In the genomic region with DNA sequence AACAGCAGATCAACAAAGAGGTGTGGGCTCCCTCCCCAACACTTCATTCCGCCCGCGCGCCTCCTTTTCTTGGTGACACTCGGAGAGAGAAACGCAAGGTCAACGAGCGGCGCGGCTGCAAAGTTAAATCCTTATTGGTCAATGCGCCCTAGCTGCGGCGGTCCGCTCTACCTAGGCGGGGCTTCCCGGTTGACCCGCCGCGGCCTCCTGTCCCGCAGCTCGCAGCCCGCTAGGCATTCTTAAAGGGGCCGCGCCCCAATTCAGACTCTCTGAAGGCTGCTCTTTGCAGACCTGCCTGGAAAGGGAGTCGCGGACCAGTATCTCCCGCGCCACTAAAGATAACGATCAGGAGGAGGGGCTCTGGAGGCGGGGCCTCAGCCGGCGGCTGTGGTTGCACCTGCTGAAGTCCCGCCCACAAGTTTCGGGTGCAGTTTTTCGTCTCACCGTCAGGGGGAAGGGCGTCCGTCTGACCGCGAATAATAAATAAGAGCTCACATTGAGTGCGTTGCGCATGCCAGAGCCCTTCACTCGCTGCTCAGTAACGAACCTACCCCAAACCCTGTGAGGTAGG, we compare ENCODE assay signal across 7 mouse cellular contexts. TPM values are rescaled to one million over a fixed set of nuclear protein-coding genes. Genes with fewer than 3 reads are reported as not detected.
DNase-seq lines count a peak whose midpoint lies in the region; ATAC-seq lines count a peak whose summit lies in the region.

No protein-coding gene starts in this region.

- peak overlapping the region; percentile 81 for H3K4me3 ChIP-seq in intestine, embryonic 16.5 days (ENCODE audit: low read length)
- peak overlapping the region; percentile 79 for H3K4me3 ChIP-seq in midbrain, embryonic 11.5 days (ENCODE audit: low read depth, low read length)

- no peaks in the 10 kb centered on the region for H3K9me3 ChIP-seq in intestine, embryonic 16.5 days (ENCODE audit: control insufficient read depth, low read length)
- H3K9me3 ChIP-seq in midbrain, embryonic 11.5 days (ENCODE audit: control insufficient read depth, low read length), result no peaks in the 10 kb centered on the region

- 0% methylated on average over 44 of the region's 44 CpGs for WGBS in intestine, embryonic 16.5 days
- under 1% methylated on average over 44 of the region's 44 CpGs for WGBS in midbrain, embryonic 11.5 days

- peak overlapping the region; percentile 94 for H3K4me2 ChIP-seq in intestine, embryonic 16.5 days (ENCODE audit: low read depth, low read length)
- peak overlapping the region; percentile 73 for H3K4me2 ChIP-seq in midbrain, embryonic 11.5 days

- peak; percentile 94 for DNase-seq in adrenal gland, adult 8-10 months
- peak; percentile 92 for DNase-seq in embryo, embryonic 9.5 days (ENCODE audit: extremely low spot score)
- peak; percentile 78 to 93 for DNase-seq in gastrocnemius, postnatal 4 days (ENCODE audit: low spot score in 2 of 2)
- peak; percentile 96 to 98 for DNase-seq in left cerebral cortex, postnatal 36 days (ENCODE audit: low spot score in 2 of 2)
- DNase-seq in midbrain, embryonic 11.5 days (ENCODE audit: low spot score, missing footprints), result peak; percentile 100
- peak; percentile 87 for DNase-seq in skeletal muscle tissue, adult 2 months (ENCODE audit: low read depth, low spot score)

- intact Hi-C loops in left cerebral cortex, postnatal 36 days (cut with DNase I), result no loop called here

- peaks cover 4% of the 10 kb centered on the region; the same call in 1 of the 2 replicates for H3K36me3 ChIP-seq in intestine, embryonic 16.5 days (ENCODE audit: control insufficient read depth, insufficient read depth, low read length)
- 0 out of 2 replicates have a peak, but pooled peaks cover 4% of the 10 kb centered on the region for H3K36me3 ChIP-seq in midbrain, embryonic 11.5 days (ENCODE audit: control insufficient read depth, insufficient read depth, low read length)

- peaks cover 23% of the 10 kb centered on the region for H3K4me1 ChIP-seq in intestine, embryonic 16.5 days (ENCODE audit: control insufficient read depth, insufficient read depth, low read length)
- H3K4me1 ChIP-seq in midbrain, embryonic 11.5 days (ENCODE audit: control insufficient read depth, insufficient read depth, low read length), result peaks cover 15% of the 10 kb centered on the region

- H3K9ac ChIP-seq in intestine, embryonic 16.5 days (ENCODE audit: low read depth, low read length), result peak overlapping the region; percentile 90
- peak overlapping the region; percentile 55 for H3K9ac ChIP-seq in midbrain, embryonic 11.5 days (ENCODE audit: low read length)

- H3K27me3 ChIP-seq in intestine, embryonic 16.5 days (replicated peaks; ENCODE audit: control insufficient read depth, insufficient read depth, low read length), result peaks cover 19% of the 10 kb centered on the region
- peaks cover 27% of the 10 kb centered on the region for H3K27me3 ChIP-seq in midbrain, embryonic 11.5 days (ENCODE audit: control insufficient read depth, insufficient read depth, low read length)

- ATAC-seq in intestine, embryonic 16.5 days, result peak; percentile 85
- ATAC-seq in midbrain, embryonic 11.5 days (ENCODE audit: low FRiP score), result peak; percentile 93

- peak overlapping the region; percentile 92 for H3K27ac ChIP-seq in intestine, embryonic 16.5 days (ENCODE audit: low read length)
- peak overlapping the region; percentile 72 for H3K27ac ChIP-seq in midbrain, embryonic 11.5 days (ENCODE audit: low read depth, low read length)

RNA-seq across cellular contexts. Expression of gene Slc25a23, which starts 0.7 kb away (rescaled TPM):
- 100 to 1,000 TPM in 2 of 4 experiments, 10 to 100 TPM in 2; 66.5 to 128 (median 97.6) TPM for total RNA-seq in adrenal gland, adult 8-10 months (2022)
- 10 to 100 TPM; 35.5 to 35.7 TPM for total RNA-seq in gastrocnemius, postnatal 4 days (2021)
- polyA plus RNA-seq in intestine, embryonic 16.5 days (2015; fragmentation: Nextera tagmentation; extraction: Ambion mirVana), result 5.7 and 6.7 TPM in 2 replicates
- 100 to 1,000 TPM; 347 to 354 TPM for total RNA-seq in left cerebral cortex, postnatal 36 days (2021)
- 14.2 and 16.5 TPM in 2 replicates for polyA plus RNA-seq in midbrain, embryonic 11.5 days (2014; fragmentation: Nextera tagmentation; extraction: Ambion mirVana)

RNA-seq across cellular contexts. Expression of gene Crb3, which starts 1.4 kb away (rescaled TPM):
- 1 to 10 TPM in 3 of 4 experiments, under 1 TPM in 1; 0.70 to 4.4 (median 2.2) TPM for total RNA-seq in adrenal gland, adult 8-10 months (2022)
- total RNA-seq in gastrocnemius, postnatal 4 days (2021), result under 1 TPM; 0.49 to 0.67 TPM
- 113 TPM in 2 replicates for polyA plus RNA-seq in intestine, embryonic 16.5 days (2015; fragmentation: Nextera tagmentation; extraction: Ambion mirVana)
- total RNA-seq in left cerebral cortex, postnatal 36 days (2021), result 1 to 10 TPM in 1 of 2 experiments, under 1 TPM in 1; 0.32 to 1.3 TPM
- 0.80 and 1.2 TPM in 2 replicates for polyA plus RNA-seq in midbrain, embryonic 11.5 days (2014; fragmentation: Nextera tagmentation; extraction: Ambion mirVana)

RNA-seq across cellular contexts. Expression of gene Dennd1c, which starts 18.0 kb away (rescaled TPM):
- 1 to 10 TPM; 1.5 to 4.3 (median 2.5) TPM for total RNA-seq in adrenal gland, adult 8-10 months (2022)
- 1 to 10 TPM; 2.1 TPM for total RNA-seq in gastrocnemius, postnatal 4 days (2021)
- 7.4 and 8.1 TPM in 2 replicates for polyA plus RNA-seq in intestine, embryonic 16.5 days (2015; fragmentation: Nextera tagmentation; extraction: Ambion mirVana)
- total RNA-seq in left cerebral cortex, postnatal 36 days (2021), result 1 to 10 TPM; 1.7 to 2.5 TPM
- polyA plus RNA-seq in midbrain, embryonic 11.5 days (2014; fragmentation: Nextera tagmentation; extraction: Ambion mirVana), result 2.2 and 2.7 TPM in 2 replicates

RNA-seq across cellular contexts. Expression of gene Slc25a41, which starts 18.9 kb away (rescaled TPM):
- under 1 TPM in 1 of 4 experiments, not detected in 3; 0.38 TPM for total RNA-seq in adrenal gland, adult 8-10 months (2022)
- total RNA-seq in gastrocnemius, postnatal 4 days (2021), result not detected
- not detected in 2 replicates for polyA plus RNA-seq in intestine, embryonic 16.5 days (2015; fragmentation: Nextera tagmentation; extraction: Ambion mirVana)
- total RNA-seq in left cerebral cortex, postnatal 36 days (2021), result not detected
- not detected in 2 replicates for polyA plus RNA-seq in midbrain, embryonic 11.5 days (2014; fragmentation: Nextera tagmentation; extraction: Ambion mirVana)

RNA-seq across cellular contexts. Expression of gene Tubb4a, which starts 27.3 kb away (rescaled TPM):
- total RNA-seq in adrenal gland, adult 8-10 months (2022), result 1 to 10 TPM; 4.4 to 6.8 (median 6.6) TPM
- 1 to 10 TPM; 4.0 to 4.8 TPM for total RNA-seq in gastrocnemius, postnatal 4 days (2021)
- 20.3 and 22.6 TPM in 2 replicates for polyA plus RNA-seq in intestine, embryonic 16.5 days (2015; fragmentation: Nextera tagmentation; extraction: Ambion mirVana)
- 100 to 1,000 TPM; 620 to 748 TPM for total RNA-seq in left cerebral cortex, postnatal 36 days (2021)
- polyA plus RNA-seq in midbrain, embryonic 11.5 days (2014; fragmentation: Nextera tagmentation; extraction: Ambion mirVana), result 167 and 171 TPM in 2 replicates

Comparison
In these comparisons a context has a peak if more than half of its experiments do, and no peak if none do; other contexts are left out.
1. Peak in every context shown above with its lines: DNase-seq, ATAC-seq, H3K4me3 ChIP-seq and H3K27ac ChIP-seq.